Mouse (Mus musculus) stomach, postnatal 0 days (tissue): Measurements from ENCODE around the gene Zfp94. TPM values are rescaled to one million over a fixed set of nuclear protein-coding genes. Genes with fewer than 3 reads are reported as not detected.
A peak's percentile ranks its signal among the peaks of the same experiment; 100 is the strongest.

Experiments
- ATAC-seq: fragments of 200-750 bp; cut with Nextera tagmentation; 2 replicates; pipeline ENCODE4 v1.8.0; 2017; ENCODE audit not compliant: low FRiP score, low TSS enrichment
- DNase-seq: peaks from one replicate; pipeline ENCODE4 v3.0.0-alpha.2; 2016; ENCODE audit warnings: low spot score
- H3K27ac ChIP-seq: fragments of 300-500 bp; sonication (generic); replicated peaks from 2 replicates; pipeline ENCODE4 v1.5.1; 2014; ENCODE audit warnings: mild to moderate bottlenecking, control low read depth
- H3K27me3 ChIP-seq: fragments of 300-500 bp; sonication (generic); 2 replicates; pipeline ENCODE4 v1.6.1; 2014; ENCODE audit warnings: low read length; ENCODE audit not compliant: control insufficient read depth, insufficient read depth
- H3K36me3 ChIP-seq: fragments of 300-500 bp; sonication (generic); 2 replicates; pipeline ENCODE4 v1.6.1; 2014; ENCODE audit warnings: low read length, mixed read lengths; ENCODE audit not compliant: control insufficient read depth, insufficient read depth
- H3K4me1 ChIP-seq: fragments of 300-500 bp; sonication (generic); replicated peaks from 2 replicates; pipeline ENCODE4 v1.6.1; 2014; ENCODE audit warnings: antibody characterized with exemption; ENCODE audit not compliant: control insufficient read depth, insufficient read depth
- H3K4me2 ChIP-seq: fragments of 300-500 bp; sonication (generic); replicated peaks from 2 replicates; pipeline ENCODE4 v1.6.1; 2014; ENCODE audit warnings: low read depth, mild to moderate bottlenecking, control low read depth, moderate library complexity
- H3K4me3 ChIP-seq: fragments of 300-500 bp; sonication (generic); 2 replicates; pipeline ENCODE4 v1.5.1; 2014; ENCODE audit warnings: low read depth, low read length, control low read depth
- H3K9ac ChIP-seq: fragments of 300-500 bp; sonication (generic); 2 replicates; pipeline ENCODE4 v1.6.1; 2014; ENCODE audit warnings: mild to moderate bottlenecking, low read length, control low read depth, mixed read lengths
- H3K9me3 ChIP-seq: fragments of 300-500 bp; sonication (generic); 2 replicates; pipeline ENCODE4 v1.6.1; 2016; ENCODE audit warnings: low read length; ENCODE audit not compliant: control insufficient read depth
- CTCF ChIP-seq: IDR thresholded peaks from 2 replicates; pipeline ENCODE4 v1.5.1; 2016; ENCODE audit warnings: antibody characterized with exemption, low read depth, mild to moderate bottlenecking, moderate library complexity
- EP300 ChIP-seq: optimal IDR thresholded peaks from 2 replicates; pipeline ENCODE3; 2016; ENCODE audit warnings: antibody characterized with exemption
- WGBS: fragments of 180-500 bp; shearing (Covaris S2); extraction: QIAGEN DNeasy Blood & Tissue Kit; methylation state at CpG from one replicate; pipeline ENCODE4 v1.1.7; 2014; 5-methylcytosine and 5-hydroxymethylcytosine counted together
- polyA plus RNA-seq: library from polyadenylated mRNA; unstranded; fragments of >200 nt; fragmentation: Nextera tagmentation; extraction: Ambion mirVana; gene quantifications from 2 replicates; pipeline ENCODE4 v1.2.1, GENCODE M21; 2015

The Zfp94 gene
- polyA plus RNA-seq, 1 experiment from 2014 or later: 5.5 TPM

DNA sequence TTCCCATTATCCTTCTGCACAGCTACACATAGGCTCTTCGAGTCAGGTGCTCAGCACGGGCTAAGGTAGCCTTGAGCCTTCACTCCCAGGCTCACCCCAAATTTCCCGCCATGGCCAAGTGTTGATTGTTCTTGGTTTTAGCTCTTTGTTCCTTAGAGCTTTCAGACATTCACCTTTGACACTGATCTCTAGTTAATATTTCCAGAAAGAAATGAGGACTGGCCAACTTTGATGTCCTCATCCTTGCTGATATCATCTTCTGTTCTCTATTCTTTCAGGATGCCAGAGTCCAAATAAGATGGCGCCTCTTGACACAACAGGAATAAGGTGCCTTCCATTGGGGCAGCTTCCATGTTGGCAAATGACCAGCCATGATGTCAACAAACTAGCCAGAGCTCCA is 42.0 kb downstream of the Zfp94 start:
- 0 out of 2 replicates have a peak, but pooled peaks cover 3% of the 10 kb centered on the region for H3K4me1 ChIP-seq
- H3K9me3 ChIP-seq: no peaks in the 10 kb centered on the region
- no peaks in the 10 kb centered on the region for H3K27me3 ChIP-seq
- DNase-seq (no peak), ATAC-seq (no peak)
- no peak for TF ChIP-seq CTCF
- no peak for TF ChIP-seq EP300
- no peak overlapping the region for H3K27ac ChIP-seq
- peaks cover 14% of the 10 kb centered on the region for H3K36me3 ChIP-seq
- no peak overlapping the region for H3K4me3 ChIP-seq
- no peak overlapping the region for H3K4me2 ChIP-seq
- WGBS: 97% methylated on average over 4 of the region's 4 CpGs
- H3K9ac ChIP-seq: no peak overlapping the region

GRCm38 (mm10) chr7:24271191-24271590 is 45.3 kb downstream of the Zfp94 start:
- Histone ChIP-seq H3K27me3 (no peaks in the 10 kb centered on the region), H3K36me3 (peaks cover 14% of the 10 kb centered on the region), H3K4me3 (no peak overlapping the region), H3K9ac (no peak overlapping the region), H3K9me3 (no peaks in the 10 kb centered on the region), H3K4me1 (0 out of 2 replicates have a peak, but pooled peaks cover 3% of the 10 kb centered on the region), H3K4me2 (no peak overlapping the region), H3K27ac (no peak overlapping the region)
- 87% methylated on average over 6 of the region's 6 CpGs for WGBS
- no peak for DNase-seq
- ATAC-seq: no peak
- TF ChIP-seq EP300: no peak
- no peak for TF ChIP-seq CTCF

DNA sequence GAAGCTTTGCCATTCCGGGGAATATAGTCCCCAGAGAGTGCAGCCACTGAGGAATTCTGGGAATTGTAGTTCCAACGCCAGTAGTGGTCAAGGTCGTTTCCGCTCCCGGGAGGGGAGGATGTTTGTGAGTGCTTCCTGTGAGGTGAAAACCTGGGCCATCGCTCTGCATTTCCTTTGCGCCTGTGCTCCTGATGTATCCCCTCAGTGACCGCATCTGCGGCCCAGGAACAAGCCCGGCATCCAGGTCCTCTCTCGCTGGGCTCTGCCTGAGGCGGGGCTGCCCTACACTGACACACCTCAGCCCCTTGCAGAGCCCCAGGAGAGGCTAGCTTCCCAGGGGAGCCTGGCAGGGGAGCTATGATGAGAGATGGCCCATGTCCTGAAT is 46.2 kb downstream of the Zfp94 start, which contains the start of gene Zfp93:
TSS of gene Zfp93 (plus strand) at position 133 of the 385 bp plus-strand sequence.
- peak; percentile 80 for DNase-seq
- H3K9ac ChIP-seq: peak within 1 kb of the TSS; percentile 75
- TF ChIP-seq CTCF: no peak
- no peak for TF ChIP-seq EP300
- peak within 1 kb of the TSS; percentile 64 for H3K4me3 ChIP-seq
- H3K4me2 ChIP-seq: peak within 1 kb of the TSS; percentile 92
- peaks cover 14% of the 10 kb centered on the region for H3K36me3 ChIP-seq
- WGBS: under 1% methylated on average over 12 of the region's 12 CpGs
- ATAC-seq: peak; percentile 96
- H3K27ac ChIP-seq: 0 out of 2 replicates have a peak within 1 kb of the TSS, but pooled peaks have one; percentile 56
- no peaks in the 10 kb centered on the region for H3K27me3 ChIP-seq
- 0 out of 2 replicates have a peak, but pooled peaks cover 3% of the 10 kb centered on the region for H3K4me1 ChIP-seq
- no peaks in the 10 kb centered on the region for H3K9me3 ChIP-seq

DNA sequence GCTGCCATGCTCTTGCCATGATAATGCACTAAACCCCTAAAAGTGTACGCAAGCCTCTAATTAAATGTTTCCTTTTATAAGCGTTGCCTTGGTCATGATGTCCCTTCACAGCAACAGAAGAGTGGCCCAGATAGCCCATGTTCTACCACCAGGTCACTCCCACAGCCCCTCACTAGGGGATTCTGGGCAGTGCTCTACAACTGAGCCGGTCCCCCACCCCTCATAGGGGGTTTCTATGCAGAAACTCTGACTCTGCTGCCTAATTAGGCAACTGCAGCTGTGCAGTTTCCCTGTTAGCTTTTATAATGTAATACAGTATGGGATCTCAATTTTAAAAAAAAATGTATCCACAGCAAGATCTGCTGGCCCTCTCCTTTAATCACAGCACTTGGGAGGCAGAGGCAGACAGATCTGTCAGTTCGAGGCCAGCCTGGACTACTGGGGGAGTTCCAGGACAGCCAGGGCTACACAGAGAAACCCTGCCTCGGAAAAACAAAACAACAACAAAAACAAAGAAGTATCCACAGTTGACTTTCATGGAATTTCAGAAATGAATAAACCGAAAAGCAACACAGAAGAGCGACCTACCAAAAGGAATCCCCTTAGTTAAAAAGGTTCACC is 46.7 kb downstream of the Zfp94 start:
- peak overlapping the region; percentile 64 for H3K4me3 ChIP-seq
- 32% methylated on average over 7 of the region's 7 CpGs for WGBS
- H3K4me1 ChIP-seq: 0 out of 2 replicates have a peak, but pooled peaks cover 3% of the 10 kb centered on the region
- peak overlapping the region; percentile 75 for H3K9ac ChIP-seq
- peaks cover 10% of the 10 kb centered on the region for H3K36me3 ChIP-seq
- H3K9me3 ChIP-seq: no peaks in the 10 kb centered on the region
- H3K4me2 ChIP-seq: peak overlapping the region; percentile 92
- no peaks in the 10 kb centered on the region for H3K27me3 ChIP-seq
- TF ChIP-seq CTCF (no peak), EP300 (no peak)
- H3K27ac ChIP-seq: no peak overlapping the region
- no peak for DNase-seq
- ATAC-seq: peak; percentile 20; the same call in 1 of the 2 replicates

- H3K4me3 ChIP-seq: no peak overlapping the region
- WGBS: 75% methylated on average over 3 of the region's 3 CpGs
- DNase-seq (no peak), ATAC-seq (no peak)
- H3K4me2 ChIP-seq: no peak overlapping the region; the same call in 1 of the 2 replicates
- H3K27me3 ChIP-seq: no peaks in the 10 kb centered on the region
- 0 out of 2 replicates have a peak, but pooled peaks cover 3% of the 10 kb centered on the region for H3K4me1 ChIP-seq
- TF ChIP-seq CTCF (no peak), EP300 (no peak)
- H3K9ac ChIP-seq: no peak overlapping the region
- H3K27ac ChIP-seq: no peak overlapping the region
- no peaks in the 10 kb centered on the region for H3K9me3 ChIP-seq
- peaks cover 5% of the 10 kb centered on the region; the same call in 1 of the 2 replicates for H3K36me3 ChIP-seq
Observed at GRCm38 (mm10) chr7:24269256-24269655, 47.2 kb downstream of the Zfp94 start.
